Mouse (Mus musculus): Measurements from ENCODE around the gene Synj2. TPM values are rescaled to one million over a fixed set of nuclear protein-coding genes. Genes with fewer than 3 reads are reported as not detected.

Gene Synj2
- total and polyA plus RNA-seq, 2 experiments = 0.66 to 3.0 TPM

GRCm38 (mm10) chr17:5992866-5993580 is 51.9 kb downstream of the Synj2 start:
- H3K79me2 ChIP-seq (ENCODE audit: control insufficient read depth, insufficient read depth, low read length) = no peaks in the 10 kb centered on the region
- no peaks in the 10 kb centered on the region for H3K27me3 ChIP-seq (ENCODE audit: control insufficient read depth, insufficient read depth, low read length)
- 77% methylated on average over 5 of the region's 5 CpGs for WGBS
- no peak overlapping the region for H3K4me3 ChIP-seq (ENCODE audit: insufficient read depth, low read depth, low read length)
- no peaks in the 10 kb centered on the region for H3K36me3 ChIP-seq (ENCODE audit: control insufficient read depth, insufficient read depth, low read length)
- peaks cover 7% of the 10 kb centered on the region for H3K4me1 ChIP-seq (ENCODE audit: control insufficient read depth, insufficient read depth, low read length)
- H3K27ac ChIP-seq (replicated peaks; ENCODE audit: insufficient read depth, low read depth, low read length) = no peak overlapping the region
- H3K9ac ChIP-seq (ENCODE audit: low read depth, low read length) = no peak overlapping the region
- no peak for DNase-seq (ENCODE audit: extremely low read depth, low read depth, low spot score)
- TF ChIP-seq POLR2A (IDR thresholded peaks at IDR 0.05; ENCODE audit: extremely low read depth, insufficient read depth, low read length) (no peak), CTCF (IDR thresholded peaks at IDR 0.05; ENCODE audit: low read depth, low read length) (no peak)

GRCm38 (mm10) chr17:5993581-5994260 is 52.6 kb downstream of the Synj2 start:
- Histone ChIP-seq H3K27me3 (ENCODE audit: control insufficient read depth, insufficient read depth, low read length) (no peaks in the 10 kb centered on the region), H3K27ac (replicated peaks; ENCODE audit: insufficient read depth, low read depth, low read length) (no peak overlapping the region), H3K36me3 (ENCODE audit: control insufficient read depth, insufficient read depth, low read length) (no peaks in the 10 kb centered on the region), H3K9ac (ENCODE audit: low read depth, low read length) (no peak overlapping the region), H3K4me3 (ENCODE audit: insufficient read depth, low read depth, low read length) (no peak overlapping the region), H3K79me2 (ENCODE audit: control insufficient read depth, insufficient read depth, low read length) (no peaks in the 10 kb centered on the region), H3K4me1 (ENCODE audit: control insufficient read depth, insufficient read depth, low read length) (peaks cover 10% of the 10 kb centered on the region)
- DNase-seq (ENCODE audit: extremely low read depth, low read depth, low spot score) = no peak
- WGBS = 80% methylated on average over 3 of the region's 3 CpGs
- TF ChIP-seq CTCF (IDR thresholded peaks at IDR 0.05; ENCODE audit: low read depth, low read length) = no peak
- no peak for TF ChIP-seq POLR2A (IDR thresholded peaks at IDR 0.05; ENCODE audit: extremely low read depth, insufficient read depth, low read length)

GRCm38 (mm10) chr17:5994606-5995005 is 53.5 kb downstream of the Synj2 start:
- H3K9ac ChIP-seq (ENCODE audit: low read depth, low read length) = no peak overlapping the region
- H3K36me3 ChIP-seq (ENCODE audit: control insufficient read depth, insufficient read depth, low read length) = no peaks in the 10 kb centered on the region
- no peak overlapping the region for H3K4me3 ChIP-seq (ENCODE audit: insufficient read depth, low read depth, low read length)
- TF ChIP-seq POLR2A (IDR thresholded peaks at IDR 0.05; ENCODE audit: extremely low read depth, insufficient read depth, low read length) (no peak), CTCF (IDR thresholded peaks at IDR 0.05; ENCODE audit: low read depth, low read length) (no peak)
- H3K4me1 ChIP-seq (ENCODE audit: control insufficient read depth, insufficient read depth, low read length) = peaks cover 15% of the 10 kb centered on the region
- no peak overlapping the region for H3K27ac ChIP-seq (replicated peaks; ENCODE audit: insufficient read depth, low read depth, low read length)
- no peaks in the 10 kb centered on the region for H3K27me3 ChIP-seq (ENCODE audit: control insufficient read depth, insufficient read depth, low read length)
- WGBS = 83% methylated on average over 6 of the region's 6 CpGs
- no peaks in the 10 kb centered on the region for H3K79me2 ChIP-seq (ENCODE audit: control insufficient read depth, insufficient read depth, low read length)
- DNase-seq (ENCODE audit: extremely low read depth, low read depth, low spot score) = no peak

- DNase-seq (ENCODE audit: extremely low read depth, low read depth, low spot score) = peak; percentile 78
- Histone ChIP-seq H3K27ac (replicated peaks; ENCODE audit: insufficient read depth, low read depth, low read length) (peak overlapping the region; percentile 58; the same call in 1 of the 2 replicates), H3K4me3 (ENCODE audit: insufficient read depth, low read depth, low read length) (no peak overlapping the region), H3K9ac (ENCODE audit: low read depth, low read length) (no peak overlapping the region), H3K27me3 (ENCODE audit: control insufficient read depth, insufficient read depth, low read length) (no peaks in the 10 kb centered on the region), H3K79me2 (ENCODE audit: control insufficient read depth, insufficient read depth, low read length) (no peaks in the 10 kb centered on the region), H3K4me1 (ENCODE audit: control insufficient read depth, insufficient read depth, low read length) (peaks cover 16% of the 10 kb centered on the region), H3K36me3 (ENCODE audit: control insufficient read depth, insufficient read depth, low read length) (no peaks in the 10 kb centered on the region)
- TF ChIP-seq POLR2A (IDR thresholded peaks at IDR 0.05; ENCODE audit: extremely low read depth, insufficient read depth, low read length) = no peak
- TF ChIP-seq CTCF (IDR thresholded peaks at IDR 0.05; ENCODE audit: low read depth, low read length) = no peak
- 53% methylated on average over 14 of the region's 14 CpGs for WGBS
These were observed 55.5 kb downstream of the Synj2 start for GRCm38 (mm10) chr17:5996589-5996988.

GRCm38 (mm10) chr17:5997380-5998234 is 56.5 kb downstream of the Synj2 start:
- peaks cover 16% of the 10 kb centered on the region for H3K4me1 ChIP-seq (ENCODE audit: control insufficient read depth, insufficient read depth, low read length)
- H3K9ac ChIP-seq (ENCODE audit: low read depth, low read length) = no peak overlapping the region
- TF ChIP-seq CTCF (IDR thresholded peaks at IDR 0.05; ENCODE audit: low read depth, low read length) (no peak), POLR2A (IDR thresholded peaks at IDR 0.05; ENCODE audit: extremely low read depth, insufficient read depth, low read length) (no peak)
- H3K36me3 ChIP-seq (ENCODE audit: control insufficient read depth, insufficient read depth, low read length) = no peaks in the 10 kb centered on the region
- H3K79me2 ChIP-seq (ENCODE audit: control insufficient read depth, insufficient read depth, low read length) = no peaks in the 10 kb centered on the region
- no peak overlapping the region for H3K4me3 ChIP-seq (ENCODE audit: insufficient read depth, low read depth, low read length)
- WGBS = 21% methylated on average over 16 of the region's 16 CpGs
- peak overlapping the region; percentile 58 for H3K27ac ChIP-seq (replicated peaks; ENCODE audit: insufficient read depth, low read depth, low read length)
- DNase-seq (ENCODE audit: extremely low read depth, low read depth, low spot score) = peak; percentile 99
- H3K27me3 ChIP-seq (ENCODE audit: control insufficient read depth, insufficient read depth, low read length) = no peaks in the 10 kb centered on the region
